Mouse (Mus musculus) MEL (cell line): ENCODE data around the gene D17Wsu92e. TPM values are rescaled to one million over a fixed set of nuclear protein-coding genes. Genes with fewer than 3 reads are reported as not detected.

Source experiments
- DNase-seq: peaks from one replicate; pipeline ENCODE4 v3.0.0; 2011; ENCODE audit warnings: low read depth, low spot score
- H3K27ac ChIP-seq: 2 replicates; pipeline ENCODE4 v1.5.1; 2012; ENCODE audit warnings: low read depth, mild to moderate bottlenecking, control low read depth, low read length, moderate library complexity; ENCODE audit not compliant: control insufficient read depth
- H3K27me3 ChIP-seq, 2 experiments: fragments of 150-350 bp in 1 of 2; sonication (generic) in 1 of 2; 2 replicates each; pipeline ENCODE4 v1.6.1; 2012; ENCODE audit warnings: low read length in 2 of 2, mild to moderate bottlenecking in 2 of 2, improper control_type of control experiment in 1 of 2, moderate library complexity in 1 of 2; ENCODE audit not compliant: insufficient read depth in 2 of 2, control insufficient read depth in 1 of 2
- H3K36me3 ChIP-seq, 2 experiments: 2 replicates each; pipeline ENCODE4 v1.6.1; 2012 to 2014; ENCODE audit warnings: low read length in 2 of 2, improper control_type of control experiment in 1 of 2, inconsistent platforms in 1 of 2, mild to moderate bottlenecking in 1 of 2; ENCODE audit not compliant: insufficient read depth in 2 of 2, control insufficient read depth in 1 of 2
- H3K4me1 ChIP-seq, 2 experiments: fragments of 150-350 bp in 1 of 2; sonication (generic) in 1 of 2; 2 replicates each; pipeline ENCODE4 v1.6.1; 2012; ENCODE audit warnings: low read length in 2 of 2, improper control_type of control experiment in 1 of 2, mild to moderate bottlenecking in 1 of 2; ENCODE audit not compliant: insufficient read depth in 2 of 2, control insufficient read depth in 1 of 2
- H3K4me3 ChIP-seq, 2 experiments: fragments of 150-350 bp in 1 of 2; sonication (generic) in 1 of 2; 2 replicates each; pipeline ENCODE4 v1.5.1; 2012; ENCODE audit warnings: low read depth in 2 of 2, low read length in 2 of 2, mild to moderate bottlenecking in 2 of 2, moderate library complexity in 2 of 2, control low read depth in 1 of 2, improper control_type of control experiment in 1 of 2; ENCODE audit not compliant: control insufficient read depth in 1 of 2, insufficient read depth in 1 of 2
- H3K79me2 ChIP-seq: 2 replicates; pipeline ENCODE4 v1.6.1; 2012; ENCODE audit warnings: mild to moderate bottlenecking, low read length, moderate library complexity; ENCODE audit not compliant: control insufficient read depth, poor library complexity, insufficient read depth
- H3K9ac ChIP-seq: 2 replicates; pipeline ENCODE4 v1.6.1; 2012; ENCODE audit warnings: low read depth, mild to moderate bottlenecking, control low read depth, low read length, moderate library complexity; ENCODE audit not compliant: control insufficient read depth, poor library complexity, severe bottlenecking
- H3K9me3 ChIP-seq: fragments of 150-350 bp; sonication (generic); replicated peaks from 2 replicates; pipeline ENCODE4 v1.6.1; 2012; ENCODE audit warnings: mild to moderate bottlenecking, low read length, improper control_type of control experiment, moderate library complexity; ENCODE audit not compliant: insufficient read depth
- CHD2 ChIP-seq: IDR thresholded peaks from 2 replicates; pipeline ENCODE4 v1.6.1; 2011; ENCODE audit warnings: low read length, improper control_type of control experiment
- E2F4 ChIP-seq: IDR thresholded peaks from 2 replicates; pipeline ENCODE4 v1.6.1; 2011; ENCODE audit warnings: low read depth, low read length, improper control_type of control experiment, borderline replicate concordance
- EP300 ChIP-seq, 2 experiments: IDR thresholded peaks; 2 replicates each; pipeline ENCODE4 v1.6.1; 2011; ENCODE audit warnings: improper control_type of control experiment in 2 of 2, low read length in 2 of 2, low read depth in 1 of 2, mild to moderate bottlenecking in 1 of 2
- ETS1 ChIP-seq: IDR thresholded peaks from 2 replicates; pipeline ENCODE4 v1.6.1; 2012; ENCODE audit warnings: low read depth, mild to moderate bottlenecking, inconsistent platforms, low read length, improper control_type of control experiment, moderate library complexity
- GABPA ChIP-seq: IDR thresholded peaks from 2 replicates; pipeline ENCODE4 v1.6.1; 2012; ENCODE audit warnings: low read depth, mild to moderate bottlenecking, inconsistent platforms, low read length, improper control_type of control experiment, moderate library complexity
- GATA1 ChIP-seq: IDR thresholded peaks from 2 replicates; pipeline ENCODE4 v1.6.1; 2011; ENCODE audit warnings: low read depth, low read length, improper control_type of control experiment
- MAFK ChIP-seq: IDR thresholded peaks from 2 replicates; pipeline ENCODE4 v1.6.1; 2011; ENCODE audit warnings: low read depth, mild to moderate bottlenecking, low read length, improper control_type of control experiment, borderline replicate concordance
- MXI1 ChIP-seq: IDR thresholded peaks from 2 replicates; pipeline ENCODE4 v1.6.1; 2011; ENCODE audit warnings: mild to moderate bottlenecking, low read depth, low read length, improper control_type of control experiment
- MYB ChIP-seq: IDR thresholded peaks from 2 replicates; pipeline ENCODE4 v1.6.1; 2011; ENCODE audit warnings: mild to moderate bottlenecking, low read depth, low read length, improper control_type of control experiment
- MYC ChIP-seq: IDR thresholded peaks from 2 replicates; pipeline ENCODE4 v1.6.1; 2011; ENCODE audit warnings: low read depth, mild to moderate bottlenecking, low read length, improper control_type of control experiment, moderate library complexity
- NELFE ChIP-seq: IDR thresholded peaks from 2 replicates; pipeline ENCODE4 v1.6.1; 2011; ENCODE audit warnings: low read depth, low read length, improper control_type of control experiment
- RCOR1 ChIP-seq: IDR thresholded peaks from 2 replicates; pipeline ENCODE4 v1.6.1; 2012; ENCODE audit warnings: low read depth, mild to moderate bottlenecking, inconsistent platforms, low read length, improper control_type of control experiment
- SIN3A ChIP-seq: IDR thresholded peaks from 2 replicates; pipeline ENCODE4 v1.6.1; 2012; ENCODE audit warnings: low read length, improper control_type of control experiment, inconsistent platforms
- TAL1 ChIP-seq: IDR thresholded peaks from 2 replicates; pipeline ENCODE4 v1.6.1; 2012; ENCODE audit warnings: mild to moderate bottlenecking, inconsistent platforms, low read length, moderate library complexity, mixed read lengths
- TCF12 ChIP-seq: IDR thresholded peaks from 2 replicates; pipeline ENCODE4 v1.6.1; 2014; ENCODE audit warnings: low read depth, mild to moderate bottlenecking, inconsistent platforms, low read length, improper control_type of control experiment, moderate library complexity
- USF1 ChIP-seq: IDR thresholded peaks from 2 replicates; pipeline ENCODE4 v1.6.1; 2014; ENCODE audit warnings: low read depth, mild to moderate bottlenecking, inconsistent platforms, low read length, improper control_type of control experiment, moderate library complexity
- USF2 ChIP-seq, 2 experiments: IDR thresholded peaks; 2 replicates each; pipeline ENCODE4 v1.6.1; 2011 to 2012; ENCODE audit warnings: improper control_type of control experiment in 2 of 2, low read length in 2 of 2, borderline replicate concordance in 1 of 2, inconsistent platforms in 1 of 2, low read depth in 1 of 2, mild to moderate bottlenecking in 1 of 2; ENCODE audit not compliant: insufficient read depth in 1 of 2
- ZKSCAN1 ChIP-seq: IDR thresholded peaks from 2 replicates; pipeline ENCODE4 v1.6.1; 2012; ENCODE audit warnings: low read depth, mild to moderate bottlenecking, inconsistent platforms, low read length, improper control_type of control experiment, moderate library complexity
- ZMIZ1 ChIP-seq: IDR thresholded peaks from 2 replicates; pipeline ENCODE4 v1.6.1; 2012; ENCODE audit warnings: low read depth, mild to moderate bottlenecking, inconsistent platforms, low read length, improper control_type of control experiment, moderate library complexity
- polyA plus RNA-seq, 2 experiments: library from polyadenylated mRNA; stranded (reverse) in 1 of 2; unstranded in 1 of 2; fragments of >175 nt in 1 of 2; fragments of >200 nt in 1 of 2; gene quantifications; 2 replicates each; pipeline versions ENCODE4 v1.2.1 to v1.2.4; 2012; ENCODE audit warnings: low replicate concordance in 2 of 2, low read depth in 1 of 2; ENCODE audit not compliant: insufficient read length in 2 of 2, insufficient read depth in 1 of 2, missing spikeins in 1 of 2
- total RNA-seq: library from RNA; depleted of rRNA; stranded (reverse); fragments of 300-350 nt; gene quantifications from 2 replicates; pipeline ENCODE4 v1.2.3, GENCODE M21; 2012

D17Wsu92e gene
- total and polyA plus RNA-seq, 3 experiments = 72.5 to 108 TPM; not detected in 1

DNA sequence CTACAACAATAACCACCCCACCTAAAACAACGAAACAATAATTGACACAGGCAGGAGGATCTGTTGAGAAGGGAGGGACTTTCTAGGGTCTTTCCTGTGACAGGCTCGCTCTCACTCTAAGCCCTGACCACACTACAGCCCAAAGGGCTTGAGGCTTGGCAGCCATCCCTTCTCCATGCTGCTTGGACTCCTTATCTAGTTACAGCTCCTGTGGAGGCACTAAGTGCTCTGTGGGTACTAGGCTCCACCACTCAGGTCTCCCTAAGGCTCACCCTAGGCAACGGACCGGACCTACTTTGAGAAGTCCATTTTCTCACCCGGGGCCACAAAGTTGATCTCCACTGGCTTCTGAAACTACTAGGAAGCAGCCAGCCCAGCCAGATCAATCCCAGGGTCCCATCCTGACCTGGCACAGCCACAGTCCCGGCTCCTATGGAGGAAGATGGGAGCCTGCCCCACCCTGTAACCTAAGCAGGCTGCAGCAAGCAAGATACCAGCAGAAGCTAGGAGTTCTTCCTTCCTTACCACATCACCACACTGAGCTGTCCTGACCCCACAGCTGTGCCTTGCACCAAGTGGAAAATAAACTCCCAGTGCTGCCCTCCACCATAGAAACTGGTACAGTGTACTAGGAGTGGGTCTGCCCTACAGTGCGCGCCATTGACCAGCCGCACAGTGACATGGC, 41.6 kb downstream of the D17Wsu92e start:
- Histone ChIP-seq H3K4me3 (no peak overlapping the region), H3K79me2 (peaks cover 2% of the 10 kb centered on the region), H3K9ac (no peak overlapping the region; the same call in 1 of the 2 replicates), H3K4me1 (peaks cover 13 to 33% of the 10 kb centered on the region in 2 experiments), H3K27me3 (no peaks in the 10 kb centered on the region), H3K9me3 (no peaks in the 10 kb centered on the region), H3K27ac (peak overlapping the region; percentile 68), H3K36me3 (peaks cover 0 to 38% of the 10 kb centered on the region in 2 experiments; a peak in 3 of 4 replicates)
- peak; percentile 72 for DNase-seq
- TF ChIP-seq E2F4 (no peak), MXI1 (peak; percentile 31; the same call in 1 of the 2 replicates), USF2 (IDR thresholded peaks at IDR 0.05; ENCODE audit: borderline replicate concordance in 1 of 2, insufficient read depth in 1 of 2, low read depth in 1 of 2, low read length in 2 of 2) (no peak), ZMIZ1 (no peak), USF1 (no peak), TAL1 (peak; percentile 62), ZKSCAN1 (no peak), SIN3A (0 out of 2 replicates have a peak, but pooled peaks have one; percentile 31), EP300 (IDR thresholded peaks at IDR 0.05; ENCODE audit: low read depth in 1 of 2, low read length in 2 of 2) (peak in 1 of 2 experiments; percentile 32; a peak in 2 of 4 replicates), RCOR1 (no peak), CHD2 (no peak)

DNA sequence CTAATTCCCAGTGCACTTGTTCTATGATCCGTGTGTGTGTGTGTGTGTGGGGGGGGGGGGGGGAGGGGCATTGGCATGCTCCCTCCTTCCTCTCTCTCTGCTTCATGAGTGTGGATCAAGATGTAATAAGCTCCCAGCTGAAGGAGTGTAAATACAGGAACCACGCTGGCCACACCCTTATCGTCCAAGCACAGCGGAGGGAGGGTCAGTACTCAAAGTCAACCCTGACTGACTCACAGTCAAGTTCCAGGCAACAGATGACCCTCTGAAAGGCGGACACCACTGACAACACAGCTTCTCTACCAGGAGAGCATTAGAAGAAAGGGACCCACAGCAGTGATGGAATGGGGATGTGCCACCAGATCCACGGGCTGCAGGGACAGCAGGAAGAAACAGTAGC, 42.6 kb downstream of the D17Wsu92e start:
- H3K4me1 ChIP-seq = peaks cover 13 to 33% of the 10 kb centered on the region in 2 experiments
- no peak for TF ChIP-seq NELFE
- TF ChIP-seq EP300 (IDR thresholded peaks at IDR 0.05; ENCODE audit: low read depth in 1 of 2, low read length in 2 of 2) = peak; percentile 30 to 33; a peak in 2 of 4 replicates
- TF ChIP-seq MYC = no peak
- TF ChIP-seq MXI1 = peak; percentile 56; the same call in 1 of the 2 replicates
- TF ChIP-seq MAFK = no peak
- peak; percentile 71 for TF ChIP-seq ETS1
- no peak for TF ChIP-seq MYB
- no peak for TF ChIP-seq ZMIZ1
- no peak for TF ChIP-seq GABPA
- no peak for TF ChIP-seq TCF12
- TF ChIP-seq USF1 = no peak
- peak; percentile 56 for TF ChIP-seq TAL1
- 0 out of 2 replicates have a peak, but pooled peaks have one; percentile 22 for TF ChIP-seq GATA1
- TF ChIP-seq SIN3A = peak; percentile 74
- peak overlapping the region; percentile 68 for H3K27ac ChIP-seq
- no peak overlapping the region for H3K4me3 ChIP-seq
- H3K9ac ChIP-seq = no peak overlapping the region
- peaks cover 0 to 38% of the 10 kb centered on the region in 2 experiments; a peak in 3 of 4 replicates for H3K36me3 ChIP-seq
- no peaks in the 10 kb centered on the region for H3K9me3 ChIP-seq
- DNase-seq = peak; percentile 63
- H3K27me3 ChIP-seq = no peaks in the 10 kb centered on the region
- H3K79me2 ChIP-seq = peaks cover 2% of the 10 kb centered on the region
